Mouse (Mus musculus) CH12.LX (cell line): ENCODE data around the gene 1700025B11Rik. TPM values are rescaled to one million over a fixed set of nuclear protein-coding genes. Genes with fewer than 3 reads are reported as not detected.

Experiments used
- DNase-seq: peaks from one replicate; pipeline ENCODE4 v3.0.0-alpha.2; 2013; ENCODE audit errors: extremely low read depth
- H3K27ac ChIP-seq: 2 replicates; pipeline ENCODE4 v1.5.1; 2012; ENCODE audit warnings: low read depth, mild to moderate bottlenecking, control low read depth, moderate library complexity; ENCODE audit not compliant: insufficient read depth
- H3K27me3 ChIP-seq: replicated peaks from 2 replicates; pipeline ENCODE3; 2012; ENCODE audit warnings: inconsistent platforms
- H3K36me3 ChIP-seq, 2 experiments: replicated peaks in 1 of 2; 2 replicates each; pipeline versions ENCODE3 to v1.6.1; 2012; ENCODE audit warnings: inconsistent platforms in 1 of 2, low read length in 1 of 2, mild to moderate bottlenecking in 1 of 2, mixed read lengths in 1 of 2, moderate library complexity in 1 of 2; ENCODE audit not compliant: control insufficient read depth in 1 of 2, insufficient read depth in 1 of 2
- H3K4me1 ChIP-seq, 2 experiments: 2 replicates each; pipeline ENCODE4 v1.6.1; 2012; ENCODE audit warnings: inconsistent platforms in 1 of 2, moderate library complexity in 1 of 2; ENCODE audit not compliant: insufficient read depth in 2 of 2, control insufficient read depth in 1 of 2
- H3K4me2 ChIP-seq: 2 replicates; pipeline ENCODE4 v1.6.1; 2012; ENCODE audit warnings: low read depth, mild to moderate bottlenecking, control low read depth; ENCODE audit not compliant: poor library complexity, insufficient read depth, severe bottlenecking
- H3K4me3 ChIP-seq, 3 experiments: fragments of 150-350 bp in 1 of 3; sonication (generic) in 1 of 3; replicated peaks in 1 of 3; 2 replicates each; pipeline versions ENCODE3 to v1.5.1; 2011 to 2012; ENCODE audit warnings: low read depth in 2 of 3, low read length in 2 of 3, mild to moderate bottlenecking in 2 of 3, moderate library complexity in 2 of 3, control low read depth in 1 of 3, improper control_type of control experiment in 1 of 3, inconsistent platforms in 1 of 3, mixed read lengths in 1 of 3; ENCODE audit not compliant: poor library complexity in 1 of 3
- H3K79me2 ChIP-seq: replicated peaks from 2 replicates; pipeline ENCODE4 v1.6.1; 2012; ENCODE audit warnings: mild to moderate bottlenecking, moderate library complexity; ENCODE audit not compliant: control insufficient read depth, poor library complexity, insufficient read depth, severe bottlenecking; ENCODE audit errors: extremely low read depth
- H3K9ac ChIP-seq: 2 replicates; pipeline ENCODE4 v1.6.1; 2012; ENCODE audit warnings: low read depth, mild to moderate bottlenecking, control low read depth, moderate library complexity; ENCODE audit not compliant: insufficient read depth
- H3K9me3 ChIP-seq: replicated peaks from 2 replicates; pipeline ENCODE3; 2012; ENCODE audit warnings: low read length, inconsistent platforms, mixed read lengths
- BHLHE40 ChIP-seq: IDR thresholded peaks from 2 replicates; pipeline ENCODE4 v1.6.1; 2011; ENCODE audit warnings: mild to moderate bottlenecking, low read depth, low read length, improper control_type of control experiment
- CHD1 ChIP-seq: IDR thresholded peaks from 2 replicates; pipeline ENCODE4 v1.6.1; 2012; ENCODE audit warnings: low read depth, low read length, improper control_type of control experiment, inconsistent platforms
- CHD2 ChIP-seq: IDR thresholded peaks from 2 replicates; pipeline ENCODE4 v1.6.1; 2011; ENCODE audit warnings: low read length, improper control_type of control experiment
- CTCF ChIP-seq, 2 experiments: IDR thresholded peaks in 1 of 2; conservative IDR thresholded peaks in 1 of 2; 2 replicates each; pipeline ENCODE4 v1.5.1; 2011 to 2012; ENCODE audit warnings: low read depth in 2 of 2, low read length in 2 of 2, improper control_type of control experiment in 1 of 2, inconsistent platforms in 1 of 2, mild to moderate bottlenecking in 1 of 2, moderate library complexity in 1 of 2
- E2F4 ChIP-seq: IDR thresholded peaks from 2 replicates; pipeline ENCODE4 v1.6.1; 2011; ENCODE audit warnings: low read depth, low read length, improper control_type of control experiment; ENCODE audit not compliant: insufficient replicate concordance
- ETS1 ChIP-seq: conservative IDR thresholded peaks from 2 replicates; pipeline ENCODE4 v1.6.1; 2012; ENCODE audit warnings: low read depth, mild to moderate bottlenecking, inconsistent platforms, low read length, improper control_type of control experiment, moderate library complexity
- GABPA ChIP-seq: IDR thresholded peaks from 2 replicates; pipeline ENCODE4 v1.6.1; 2012; ENCODE audit warnings: low read depth, low read length, improper control_type of control experiment, inconsistent platforms; ENCODE audit not compliant: insufficient replicate concordance
- HCFC1 ChIP-seq: IDR thresholded peaks from 2 replicates; pipeline ENCODE4 v1.6.1; 2012; ENCODE audit warnings: low read depth, mild to moderate bottlenecking, inconsistent platforms, low read length, improper control_type of control experiment
- JUN ChIP-seq: IDR thresholded peaks from 2 replicates; pipeline ENCODE4 v1.6.1; 2011; ENCODE audit warnings: low read depth, mild to moderate bottlenecking, low read length, improper control_type of control experiment, moderate library complexity; ENCODE audit not compliant: insufficient read depth
- JUND ChIP-seq: conservative IDR thresholded peaks from 2 replicates; pipeline ENCODE4 v1.6.1; 2011; ENCODE audit warnings: low read depth, low read length, improper control_type of control experiment
- KAT2A ChIP-seq: IDR thresholded peaks from 2 replicates; pipeline ENCODE4 v1.6.1; 2012; ENCODE audit warnings: low read length, improper control_type of control experiment, inconsistent platforms; ENCODE audit not compliant: insufficient replicate concordance
- MAFK ChIP-seq: IDR thresholded peaks from 2 replicates; pipeline ENCODE4 v1.6.1; 2011; ENCODE audit warnings: low read length, improper control_type of control experiment; ENCODE audit not compliant: insufficient replicate concordance
- MAZ ChIP-seq: IDR thresholded peaks from 2 replicates; pipeline ENCODE4 v1.6.1; 2012; ENCODE audit warnings: low read depth, mild to moderate bottlenecking, inconsistent platforms, low read length, improper control_type of control experiment, moderate library complexity
- MYC ChIP-seq: IDR thresholded peaks from 2 replicates; pipeline ENCODE4 v1.6.1; 2011; ENCODE audit warnings: low read depth, mild to moderate bottlenecking, improper control_type of control experiment, low read length
- POLR2A ChIP-seq: IDR thresholded peaks from 2 replicates; pipeline ENCODE4 v1.6.1; 2011; ENCODE audit warnings: low read depth, mild to moderate bottlenecking, improper control_type of control experiment, low read length
- RAD21 ChIP-seq: IDR thresholded peaks from 2 replicates; pipeline ENCODE4 v1.6.1; 2011; ENCODE audit warnings: low read depth, mild to moderate bottlenecking, low read length, improper control_type of control experiment, moderate library complexity
- SMC3 ChIP-seq: IDR thresholded peaks from 2 replicates; pipeline ENCODE4 v1.6.1; 2011; ENCODE audit warnings: low read depth, low read length, improper control_type of control experiment
- USF1 ChIP-seq: IDR thresholded peaks from 2 replicates; pipeline ENCODE4 v1.6.1; 2014; ENCODE audit warnings: low read depth, mild to moderate bottlenecking, inconsistent platforms, low read length, improper control_type of control experiment
- ZNF384 ChIP-seq: IDR thresholded peaks from 2 replicates; pipeline ENCODE4 v1.6.1; 2012; ENCODE audit warnings: low read depth, low read length, improper control_type of control experiment, inconsistent platforms
- dilution Hi-C: fragments of 300-500 bp; cut with MboI; formaldehyde crosslinking; loops from 2 replicates; pipeline ENCODE4 v1.14.3; 2020; ENCODE audit warnings: low sequenced_read_pairs; ENCODE audit not compliant: extremely low pct_unique_long_range_greater_than_20kb, extremely low pct_ligation_motif_present
- in situ Hi-C: fragments of 300-500 bp; cut with MboI; formaldehyde crosslinking; loops from 3 replicates; pipeline ENCODE4 v1.14.3; 2019; ENCODE audit warnings: low sequenced_read_pairs, low pct_ligation_motif_present, low pct_unique_long_range_greater_than_20kb, mixed read lengths
- polyA plus RNA-seq: library from polyadenylated mRNA; unstranded; fragments of >175 nt; gene quantifications from 2 replicates; pipeline ENCODE4 v1.2.1, GENCODE M21; 2012; ENCODE audit warnings: low read depth; ENCODE audit not compliant: insufficient read length
- total RNA-seq, 2 experiments: library from RNA; depleted of rRNA; stranded (reverse); fragments of 300-350 nt in 1 of 2; fragments of >200 nt in 1 of 2; gene quantifications; 2 replicates each; pipeline ENCODE4 v1.2.3; 2012 to 2014

1700025B11Rik gene
- total and polyA plus RNA-seq, 3 experiments = not detected

GRCm38 (mm10) chr15:77593557-77593956, 31.9 kb upstream of the 1700025B11Rik start:
- Histone ChIP-seq H3K9me3 (no peaks in the 10 kb centered on the region), H3K4me3 (no peak overlapping the region), H3K27ac (no peak overlapping the region), H3K79me2 (no peaks in the 10 kb centered on the region), H3K4me2 (no peak overlapping the region), H3K4me1 (peaks cover 10 to 41% of the 10 kb centered on the region in 2 experiments), H3K9ac (no peak overlapping the region), H3K36me3 (peaks cover 5 to 16% of the 10 kb centered on the region in 2 experiments), H3K27me3 (no peaks in the 10 kb centered on the region)
- dilution Hi-C loops (no loop called here), in situ Hi-C loops (no loop called here)
- no peak for DNase-seq
- TF ChIP-seq ETS1 (no peak), E2F4 (no peak), CTCF (conservative IDR thresholded peaks at IDR 0.05 in 1 of 2, IDR thresholded peaks at IDR 0.05 in 1 of 2; ENCODE audit: low read depth in 2 of 2, low read length in 2 of 2) (no peak), HCFC1 (no peak), MAZ (no peak), USF1 (no peak), POLR2A (no peak)
- TF ChIP-seq, all 38 proteins: peak for 0

DNA sequence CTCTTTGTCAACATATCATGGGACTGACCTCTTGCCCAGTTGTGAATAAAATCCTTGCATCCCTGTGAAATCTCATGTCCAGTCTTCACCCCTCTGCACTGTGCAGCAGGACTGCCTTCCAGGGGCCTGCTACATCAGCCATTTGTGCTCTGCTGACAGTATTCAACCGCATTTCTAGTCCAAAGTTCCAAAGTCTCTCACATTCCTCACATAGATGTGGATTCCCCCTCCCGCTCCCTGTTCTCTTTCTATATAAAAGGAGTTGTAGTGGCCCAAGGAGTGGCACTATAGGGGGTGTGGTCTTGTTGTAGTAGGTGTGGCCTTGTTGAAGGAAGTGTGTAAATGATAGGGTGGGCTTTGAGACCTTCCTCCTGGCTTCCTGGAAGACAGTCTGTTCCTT, 29.2 kb upstream of the 1700025B11Rik start:
- H3K27me3 ChIP-seq = no peaks in the 10 kb centered on the region
- H3K27ac ChIP-seq = no peak overlapping the region
- no peak for DNase-seq
- H3K79me2 ChIP-seq = no peaks in the 10 kb centered on the region
- TF ChIP-seq JUN (no peak), CHD1 (no peak), SMC3 (no peak), MAFK (no peak), E2F4 (no peak), GABPA (no peak), ETS1 (no peak), MYC (no peak), BHLHE40 (no peak), KAT2A (no peak), CHD2 (no peak), ZNF384 (no peak), RAD21 (no peak), JUND (no peak)
- in situ Hi-C loops = no loop called here
- dilution Hi-C loops = no loop called here
- H3K9ac ChIP-seq = no peak overlapping the region
- no peaks in the 10 kb centered on the region for H3K9me3 ChIP-seq
- peaks cover 5 to 36% of the 10 kb centered on the region in 2 experiments for H3K36me3 ChIP-seq
- H3K4me3 ChIP-seq = no peak overlapping the region
- no peak overlapping the region for H3K4me2 ChIP-seq
- H3K4me1 ChIP-seq = peaks cover 4 to 25% of the 10 kb centered on the region in 2 experiments
